Mouse (Mus musculus) neutrophil, adult 59 days (primary cell): ENCODE measurements around the gene Slc22a18. TPM values are rescaled to one million over a fixed set of nuclear protein-coding genes. Genes with fewer than 3 reads are reported as not detected.

Experiments used
- total RNA-seq, 2 experiments: library from RNA; stranded (reverse); gene quantifications; 1 replicate in 1 of 2; 2 replicates in 1 of 2; pipeline ENCODE4 v1.2.4; 2023

Slc22a18 gene
- total RNA-seq = 1 to 10 TPM; 1.1 to 1.3 TPM

DNA sequence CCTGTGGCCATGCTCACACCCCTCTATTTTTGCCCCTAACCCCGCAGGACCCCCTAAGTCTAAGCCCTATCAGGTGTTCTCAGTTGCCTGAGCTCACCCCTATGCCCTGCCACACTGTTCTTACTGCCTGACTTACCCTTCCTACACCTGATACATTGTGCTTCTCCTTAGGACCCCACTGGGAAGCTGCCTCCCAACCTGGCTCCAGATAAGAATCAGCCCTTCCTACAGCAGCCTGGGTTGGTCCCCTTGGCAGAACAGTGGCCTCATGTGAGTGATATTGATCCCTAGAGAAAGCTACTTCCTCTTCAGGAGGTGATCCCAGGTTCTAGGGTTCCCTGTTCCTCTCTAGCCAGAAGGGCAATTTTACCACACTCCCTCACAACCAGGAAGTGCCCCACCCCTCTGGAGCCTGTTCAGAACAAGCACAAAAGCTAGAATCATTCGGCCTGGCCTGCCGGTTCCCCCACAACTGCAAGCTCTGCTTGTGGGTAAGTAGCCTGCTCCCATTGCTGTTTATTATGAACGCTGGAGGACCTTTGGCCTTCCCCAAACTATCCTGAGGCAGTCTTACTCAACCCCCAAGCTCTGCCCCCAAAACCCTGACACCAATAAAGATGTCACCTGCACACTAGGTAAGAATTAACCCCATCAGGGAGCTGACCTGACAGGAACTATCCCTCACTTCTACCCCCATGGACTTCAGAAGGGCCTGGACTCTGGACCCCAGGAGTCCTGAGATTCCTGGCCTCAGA is at the start of gene Slc22a18:
Gene Slc22a18, plus strand, starts transcription at position 390 of the 755 bp plus-strand sequence.

DNA sequence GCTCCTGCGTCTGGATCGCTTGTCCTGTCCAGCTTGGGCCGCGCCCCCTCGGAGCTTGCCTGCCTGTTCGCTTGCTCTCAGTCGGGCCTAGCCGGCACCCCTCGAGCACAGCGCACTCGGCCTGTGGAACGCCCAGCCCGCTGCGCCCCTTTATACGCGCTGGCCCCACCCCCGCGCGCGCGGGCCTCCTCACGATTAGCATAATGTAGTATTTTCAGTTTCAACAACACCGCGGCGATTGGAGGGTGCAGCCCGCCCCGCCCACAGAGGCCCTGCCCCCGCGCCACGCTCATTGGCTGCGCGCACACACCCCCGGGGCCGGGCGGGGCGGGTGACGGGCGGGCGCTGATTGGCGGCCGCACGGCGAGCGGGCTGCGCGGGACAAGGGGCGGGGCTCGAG is 12.7 kb upstream of the Slc22a18 start, which contains the start of gene Cdkn1c:
Gene Cdkn1c, minus strand, starts transcription at position 177 of the 400 bp plus-strand sequence.

DNA sequence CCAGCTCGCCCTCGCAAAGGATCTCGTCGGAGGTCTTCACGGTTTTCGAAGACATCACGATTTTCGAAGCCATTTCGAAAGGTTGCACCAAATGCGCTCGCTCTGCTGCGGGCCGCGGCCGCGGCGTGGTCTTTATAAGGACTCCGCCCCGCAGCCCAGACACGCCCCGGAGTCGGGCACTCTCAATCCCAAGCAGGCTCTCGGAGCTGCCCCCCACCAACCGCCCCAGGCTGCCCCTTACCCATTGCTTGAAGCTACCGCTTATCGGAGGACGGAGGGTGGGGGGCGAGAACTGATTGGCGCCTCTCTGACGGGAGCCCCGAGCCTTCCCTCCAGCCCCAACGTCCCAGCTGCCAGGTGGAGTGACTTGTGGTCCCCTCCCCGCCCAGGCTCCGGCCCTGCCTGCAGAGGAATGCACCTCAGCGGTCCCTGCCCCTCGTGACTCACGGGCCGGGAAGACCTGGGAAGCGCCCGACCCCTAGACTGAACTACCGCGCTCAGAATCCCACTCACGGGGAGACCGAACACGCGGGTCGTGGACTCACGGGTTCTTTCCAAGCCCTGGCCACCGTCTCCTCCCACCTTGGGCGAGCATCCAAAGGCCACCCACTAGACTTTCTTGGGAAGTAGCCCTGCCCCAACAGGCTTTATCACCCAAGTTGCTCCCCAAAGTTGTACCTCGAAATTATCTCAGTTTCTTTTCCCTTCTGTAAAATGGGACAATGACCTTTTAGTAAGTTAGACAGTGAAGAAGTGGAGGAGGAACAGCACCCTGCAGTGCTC is 29.1 kb downstream of the Slc22a18 start, which contains the start of gene Phlda2:
Gene Phlda2, minus strand, starts transcription at position 733 of the 783 bp plus-strand sequence.

Other genes with a start within 250 kb of the Slc22a18 start
- under 1 TPM in 1 of 2 experiments, not detected in 1; 0.44 TPM for gene Cdkn1c, start 12.7 kb upstream of the Slc22a18 start, total RNA-seq
- gene Phlda2, start 29.4 kb downstream of the Slc22a18 start, total RNA-seq = not detected
- gene Nap1l4, start 75.4 kb downstream of the Slc22a18 start, total RNA-seq = 10 to 100 TPM; 84.1 to 85.0 TPM
- gene Cars, start 126.4 kb downstream of the Slc22a18 start, total RNA-seq = 10 to 100 TPM; 31.4 to 38.1 TPM
- 1 to 10 TPM; 8.0 to 8.6 TPM for gene Tnfrsf26, start 155.0 kb downstream of the Slc22a18 start, total RNA-seq
- gene Tnfrsf22, start 175.9 kb downstream of the Slc22a18 start, total RNA-seq = 1 to 10 TPM in 1 of 2 experiments, under 1 TPM in 1; 0.90 to 2.1 TPM
- 1 to 10 TPM; 7.1 to 9.6 TPM for gene Tnfrsf23, start 212.1 kb downstream of the Slc22a18 start, total RNA-seq